Mouse (Mus musculus) CH12.LX (cell line): ENCODE measurements around the gene Llgl1. TPM values are rescaled to one million over a fixed set of nuclear protein-coding genes. Genes with fewer than 3 reads are reported as not detected.
A peak's percentile ranks its signal among the peaks of the same experiment; 100 is the strongest.

Source experiments
- DNase-seq: peaks from one replicate; pipeline ENCODE4 v3.0.0-alpha.2; 2013; ENCODE audit errors: extremely low read depth
- H3K27ac ChIP-seq: 2 replicates; pipeline ENCODE4 v1.5.1; 2012; ENCODE audit warnings: low read depth, mild to moderate bottlenecking, control low read depth, moderate library complexity; ENCODE audit not compliant: insufficient read depth
- H3K27me3 ChIP-seq: replicated peaks from 2 replicates; pipeline ENCODE3; 2012; ENCODE audit warnings: inconsistent platforms
- H3K36me3 ChIP-seq, 2 experiments: replicated peaks in 1 of 2; 2 replicates each; pipeline versions ENCODE3 to v1.6.1; 2012; ENCODE audit warnings: inconsistent platforms in 1 of 2, low read length in 1 of 2, mild to moderate bottlenecking in 1 of 2, mixed read lengths in 1 of 2, moderate library complexity in 1 of 2; ENCODE audit not compliant: control insufficient read depth in 1 of 2, insufficient read depth in 1 of 2
- H3K4me1 ChIP-seq, 2 experiments: 2 replicates each; pipeline ENCODE4 v1.6.1; 2012; ENCODE audit warnings: inconsistent platforms in 1 of 2, moderate library complexity in 1 of 2; ENCODE audit not compliant: insufficient read depth in 2 of 2, control insufficient read depth in 1 of 2
- H3K4me2 ChIP-seq: 2 replicates; pipeline ENCODE4 v1.6.1; 2012; ENCODE audit warnings: low read depth, mild to moderate bottlenecking, control low read depth; ENCODE audit not compliant: poor library complexity, insufficient read depth, severe bottlenecking
- H3K4me3 ChIP-seq, 3 experiments: fragments of 150-350 bp in 1 of 3; sonication (generic) in 1 of 3; replicated peaks in 1 of 3; 2 replicates each; pipeline versions ENCODE3 to v1.5.1; 2011 to 2012; ENCODE audit warnings: low read depth in 2 of 3, low read length in 2 of 3, mild to moderate bottlenecking in 2 of 3, moderate library complexity in 2 of 3, control low read depth in 1 of 3, improper control_type of control experiment in 1 of 3, inconsistent platforms in 1 of 3, mixed read lengths in 1 of 3; ENCODE audit not compliant: poor library complexity in 1 of 3
- H3K79me2 ChIP-seq: replicated peaks from 2 replicates; pipeline ENCODE4 v1.6.1; 2012; ENCODE audit warnings: mild to moderate bottlenecking, moderate library complexity; ENCODE audit not compliant: control insufficient read depth, poor library complexity, insufficient read depth, severe bottlenecking; ENCODE audit errors: extremely low read depth
- H3K9ac ChIP-seq: 2 replicates; pipeline ENCODE4 v1.6.1; 2012; ENCODE audit warnings: low read depth, mild to moderate bottlenecking, control low read depth, moderate library complexity; ENCODE audit not compliant: insufficient read depth
- H3K9me3 ChIP-seq: replicated peaks from 2 replicates; pipeline ENCODE3; 2012; ENCODE audit warnings: low read length, inconsistent platforms, mixed read lengths
- CHD1 ChIP-seq: IDR thresholded peaks from 2 replicates; pipeline ENCODE4 v1.6.1; 2012; ENCODE audit warnings: low read depth, low read length, improper control_type of control experiment, inconsistent platforms
- CHD2 ChIP-seq: IDR thresholded peaks from 2 replicates; pipeline ENCODE4 v1.6.1; 2011; ENCODE audit warnings: low read length, improper control_type of control experiment
- CTCF ChIP-seq, 2 experiments: IDR thresholded peaks in 1 of 2; conservative IDR thresholded peaks in 1 of 2; 2 replicates each; pipeline ENCODE4 v1.5.1; 2011 to 2012; ENCODE audit warnings: low read depth in 2 of 2, low read length in 2 of 2, improper control_type of control experiment in 1 of 2, inconsistent platforms in 1 of 2, mild to moderate bottlenecking in 1 of 2, moderate library complexity in 1 of 2
- E2F4 ChIP-seq: IDR thresholded peaks from 2 replicates; pipeline ENCODE4 v1.6.1; 2011; ENCODE audit warnings: low read depth, low read length, improper control_type of control experiment; ENCODE audit not compliant: insufficient replicate concordance
- ELF1 ChIP-seq: IDR thresholded peaks from 2 replicates; pipeline ENCODE4 v1.6.1; 2014; ENCODE audit warnings: low read depth, mild to moderate bottlenecking, inconsistent platforms, low read length, improper control_type of control experiment
- EP300 ChIP-seq: IDR thresholded peaks from 2 replicates; pipeline ENCODE4 v1.6.1; 2011; ENCODE audit warnings: low read length, improper control_type of control experiment
- ETS1 ChIP-seq: conservative IDR thresholded peaks from 2 replicates; pipeline ENCODE4 v1.6.1; 2012; ENCODE audit warnings: low read depth, mild to moderate bottlenecking, inconsistent platforms, low read length, improper control_type of control experiment, moderate library complexity
- IRF4 ChIP-seq: IDR thresholded peaks from 2 replicates; pipeline ENCODE4 v1.6.1; 2014; ENCODE audit warnings: low read depth, mild to moderate bottlenecking, inconsistent platforms, low read length, improper control_type of control experiment
- JUND ChIP-seq: conservative IDR thresholded peaks from 2 replicates; pipeline ENCODE4 v1.6.1; 2011; ENCODE audit warnings: low read depth, low read length, improper control_type of control experiment
- MAFK ChIP-seq: IDR thresholded peaks from 2 replicates; pipeline ENCODE4 v1.6.1; 2011; ENCODE audit warnings: low read length, improper control_type of control experiment; ENCODE audit not compliant: insufficient replicate concordance
- MAX ChIP-seq: IDR thresholded peaks from 2 replicates; pipeline ENCODE4 v1.6.1; 2011; ENCODE audit warnings: low read length, improper control_type of control experiment
- MAZ ChIP-seq: IDR thresholded peaks from 2 replicates; pipeline ENCODE4 v1.6.1; 2012; ENCODE audit warnings: low read depth, mild to moderate bottlenecking, inconsistent platforms, low read length, improper control_type of control experiment, moderate library complexity
- MEF2A ChIP-seq: IDR thresholded peaks from 2 replicates; pipeline ENCODE4 v1.6.1; 2014; ENCODE audit warnings: low read depth, mild to moderate bottlenecking, inconsistent platforms, low read length, improper control_type of control experiment, borderline replicate concordance
- MXI1 ChIP-seq: IDR thresholded peaks from 2 replicates; pipeline ENCODE4 v1.6.1; 2011; ENCODE audit warnings: mild to moderate bottlenecking, low read depth, low read length, improper control_type of control experiment
- MYC ChIP-seq: IDR thresholded peaks from 2 replicates; pipeline ENCODE4 v1.6.1; 2011; ENCODE audit warnings: low read depth, mild to moderate bottlenecking, improper control_type of control experiment, low read length
- NELFE ChIP-seq: IDR thresholded peaks from 2 replicates; pipeline ENCODE4 v1.6.1; 2011; ENCODE audit warnings: low read depth, low read length, improper control_type of control experiment
- NRF1 ChIP-seq: IDR thresholded peaks from 2 replicates; pipeline ENCODE4 v1.6.1; 2014; ENCODE audit warnings: low read depth, mild to moderate bottlenecking, inconsistent platforms, low read length, improper control_type of control experiment, moderate library complexity
- POLR2A ChIP-seq: IDR thresholded peaks from 2 replicates; pipeline ENCODE4 v1.6.1; 2011; ENCODE audit warnings: low read depth, mild to moderate bottlenecking, improper control_type of control experiment, low read length
- POLR2AphosphoS2 ChIP-seq: IDR thresholded peaks from 2 replicates; pipeline ENCODE4 v1.6.1; 2011; ENCODE audit warnings: low read depth, low read length, improper control_type of control experiment
- RAD21 ChIP-seq: IDR thresholded peaks from 2 replicates; pipeline ENCODE4 v1.6.1; 2011; ENCODE audit warnings: low read depth, mild to moderate bottlenecking, low read length, improper control_type of control experiment, moderate library complexity
- SIN3A ChIP-seq: IDR thresholded peaks from 2 replicates; pipeline ENCODE4 v1.6.1; 2012; ENCODE audit warnings: low read length, improper control_type of control experiment, inconsistent platforms
- SMC3 ChIP-seq: IDR thresholded peaks from 2 replicates; pipeline ENCODE4 v1.6.1; 2011; ENCODE audit warnings: low read depth, low read length, improper control_type of control experiment
- USF2 ChIP-seq: conservative IDR thresholded peaks from 2 replicates; pipeline ENCODE4 v1.6.1; 2011; ENCODE audit warnings: low read depth, low read length, improper control_type of control experiment
- ZC3H11A ChIP-seq: IDR thresholded peaks from 2 replicates; pipeline ENCODE4 v1.6.1; 2012; ENCODE audit warnings: low read depth, mild to moderate bottlenecking, inconsistent platforms, low read length, improper control_type of control experiment
- ZMIZ1 ChIP-seq: IDR thresholded peaks from 2 replicates; pipeline ENCODE4 v1.6.1; 2012; ENCODE audit warnings: low read depth, mild to moderate bottlenecking, inconsistent platforms, low read length, improper control_type of control experiment
- dilution Hi-C: fragments of 300-500 bp; cut with MboI; formaldehyde crosslinking; loops from 2 replicates; pipeline ENCODE4 v1.14.3; 2020; ENCODE audit warnings: low sequenced_read_pairs; ENCODE audit not compliant: extremely low pct_unique_long_range_greater_than_20kb, extremely low pct_ligation_motif_present
- in situ Hi-C: fragments of 300-500 bp; cut with MboI; formaldehyde crosslinking; loops from 3 replicates; pipeline ENCODE4 v1.14.3; 2019; ENCODE audit warnings: low sequenced_read_pairs, low pct_ligation_motif_present, low pct_unique_long_range_greater_than_20kb, mixed read lengths
- polyA plus RNA-seq: library from polyadenylated mRNA; unstranded; fragments of >175 nt; gene quantifications from 2 replicates; pipeline ENCODE4 v1.2.1, GENCODE M21; 2012; ENCODE audit warnings: low read depth; ENCODE audit not compliant: insufficient read length
- total RNA-seq, 2 experiments: library from RNA; depleted of rRNA; stranded (reverse); fragments of 300-350 nt in 1 of 2; fragments of >200 nt in 1 of 2; gene quantifications; 2 replicates each; pipeline ENCODE4 v1.2.3; 2012 to 2014

Llgl1 gene
- total and polyA plus RNA-seq, 3 experiments = 7.5 to 11.1 (median 9.8) TPM

DNA sequence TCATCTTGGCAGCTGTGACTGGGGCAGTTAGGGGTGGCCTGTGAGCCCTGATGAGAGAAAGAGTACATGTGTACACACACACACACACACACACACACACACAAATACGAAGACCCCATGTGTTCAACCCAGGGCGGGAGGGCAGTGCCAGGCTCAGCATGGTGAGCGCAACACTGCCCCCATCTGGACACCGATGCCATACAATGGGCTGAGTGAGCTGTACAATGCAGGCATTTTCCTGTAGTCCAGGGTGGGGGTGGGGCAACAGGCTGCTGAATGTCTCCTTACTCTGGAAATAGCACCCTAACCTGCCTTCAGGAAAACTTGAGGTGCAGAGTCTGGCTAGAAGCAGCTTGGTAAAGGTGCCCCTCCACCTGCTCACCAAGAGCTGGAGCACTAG lies 3.6 kb downstream of the Llgl1 start:
- Histone ChIP-seq H3K4me3 (peak overlapping the region in 1 of 3 experiments; percentile 12), H3K4me1 (peaks cover 20 to 56% of the 10 kb centered on the region in 2 experiments), H3K9me3 (no peaks in the 10 kb centered on the region), H3K4me2 (no peak overlapping the region), H3K79me2 (no peaks in the 10 kb centered on the region), H3K9ac (no peak overlapping the region), H3K27me3 (peaks cover 7% of the 10 kb centered on the region), H3K27ac (no peak overlapping the region), H3K36me3 (peaks cover 20 to 46% of the 10 kb centered on the region in 2 experiments)
- peak; percentile 73 for DNase-seq
- dilution Hi-C loops = no loop called here
- TF ChIP-seq SMC3 = peak; percentile 56
- TF ChIP-seq USF2 = no peak
- no peak for TF ChIP-seq MAFK
- no peak for TF ChIP-seq NELFE
- no peak for TF ChIP-seq ZMIZ1
- peak; percentile 25; the same call in 1 of the 2 replicates for TF ChIP-seq NRF1
- no peak for TF ChIP-seq POLR2A
- TF ChIP-seq SIN3A = no peak
- no peak for TF ChIP-seq ZC3H11A
- no peak; the same call in 1 of the 2 replicates for TF ChIP-seq IRF4
- TF ChIP-seq POLR2AphosphoS2 = no peak
- peak; percentile 56; the same call in 1 of the 2 replicates for TF ChIP-seq MAX
- TF ChIP-seq MEF2A = peak; percentile 44
- no peak for TF ChIP-seq E2F4
- peak; percentile 32 to 84; a peak in 3 of 4 replicates for TF ChIP-seq CTCF (conservative IDR thresholded peaks at IDR 0.05 in 1 of 2, IDR thresholded peaks at IDR 0.05 in 1 of 2; ENCODE audit: low read depth in 2 of 2, low read length in 2 of 2)
- peak; percentile 91 for TF ChIP-seq CHD2
- TF ChIP-seq CHD1 = no peak
- TF ChIP-seq ELF1 = peak; percentile 43
- 0 out of 2 replicates have a peak, but pooled peaks have one; percentile 34 for TF ChIP-seq EP300
- TF ChIP-seq RAD21 = peak; percentile 34
- TF ChIP-seq MAZ = no peak
- in situ Hi-C loops = no loop called here

DNA sequence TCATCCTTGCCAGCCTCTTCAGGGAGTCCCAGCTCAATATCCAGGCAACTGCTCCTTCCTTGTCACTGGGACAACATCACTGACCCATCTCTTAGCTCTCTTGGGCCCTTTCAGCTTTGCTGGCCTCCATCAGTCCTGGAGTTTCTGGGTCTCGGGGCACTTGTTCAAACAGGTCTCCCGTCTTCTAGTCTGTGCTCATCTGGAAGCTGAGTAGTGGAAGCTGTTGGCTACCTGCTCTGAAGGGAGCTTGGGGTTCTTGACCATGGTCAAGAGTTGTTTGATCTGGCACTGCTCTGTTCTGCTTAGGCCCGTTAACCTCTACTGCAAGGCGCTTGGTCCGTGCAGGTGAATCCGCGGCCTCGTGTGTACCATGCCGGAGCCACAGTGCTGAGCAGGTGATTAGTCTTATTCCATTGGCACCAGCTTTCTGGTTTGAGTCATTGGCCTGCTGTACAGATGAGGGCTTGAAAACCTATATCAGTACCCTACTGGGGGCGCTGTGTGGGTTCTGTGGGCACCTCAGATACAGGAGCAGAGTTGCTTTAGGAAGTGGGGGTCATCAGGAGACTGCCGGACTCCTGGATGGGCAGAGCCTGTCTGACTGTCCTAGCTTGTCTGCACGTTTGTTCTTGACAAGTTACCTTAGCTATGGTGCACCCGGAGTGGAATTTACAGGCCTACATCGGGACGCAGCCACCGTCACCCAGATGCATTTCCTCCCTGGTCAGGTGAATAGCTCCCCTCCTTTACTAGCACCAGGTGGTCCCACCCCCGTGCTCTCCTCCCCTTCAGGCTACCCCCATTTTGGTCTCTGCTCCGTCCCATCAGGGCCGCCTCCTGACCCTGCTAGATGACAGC lies 4.7 kb downstream of the Llgl1 start:
- no peak for TF ChIP-seq ETS1
- no peak for TF ChIP-seq JUND
- TF ChIP-seq SIN3A = no peak
- no peak for TF ChIP-seq MXI1
- no peak for TF ChIP-seq USF2
- no peak for TF ChIP-seq E2F4
- TF ChIP-seq NRF1 = no peak
- no peak for TF ChIP-seq MYC
- TF ChIP-seq MAX = no peak
- TF ChIP-seq CTCF (conservative IDR thresholded peaks at IDR 0.05 in 1 of 2, IDR thresholded peaks at IDR 0.05 in 1 of 2; ENCODE audit: low read depth in 2 of 2, low read length in 2 of 2) = no peak
- no peak for TF ChIP-seq MEF2A
- TF ChIP-seq NELFE = no peak

More for the DNA sequence above, 4.7 kb downstream of the Llgl1 start:
- Histone ChIP-seq H3K4me2 (no peak overlapping the region), H3K36me3 (peaks cover 31 to 57% of the 10 kb centered on the region in 2 experiments), H3K27me3 (peaks cover 3% of the 10 kb centered on the region), H3K9me3 (no peaks in the 10 kb centered on the region), H3K4me1 (peaks cover 16 to 48% of the 10 kb centered on the region in 2 experiments), H3K27ac (no peak overlapping the region), H3K4me3 (no peak overlapping the region), H3K9ac (no peak overlapping the region), H3K79me2 (no peaks in the 10 kb centered on the region)
- dilution Hi-C loops = no loop called here
- in situ Hi-C loops = no loop called here
- DNase-seq = no peak
